Mouse (Mus musculus) heart, postnatal 0 days (tissue): ENCODE data around the gene Vmn1r218. TPM values are rescaled to one million over a fixed set of nuclear protein-coding genes. Genes with fewer than 3 reads are reported as not detected.
"Not testable (repeated sequence)": the region's sequence is repeated elsewhere in the genome, so short reads cannot be mapped to it uniquely, and the experiment has no call there.

ENCODE experiments used
- ATAC-seq: fragments of 200-750 bp; cut with Nextera tagmentation; 2 replicates; pipeline ENCODE4 v1.8.0; 2017; ENCODE audit warnings: low read depth, moderate number of reproducible peaks, moderate library complexity; ENCODE audit not compliant: insufficient read depth
- DNase-seq: peaks from one replicate; pipeline ENCODE4 v3.0.0-alpha.2; 2016; ENCODE audit warnings: low spot score
- H3K27ac ChIP-seq: fragments of 300-500 bp; sonication (generic); 2 replicates; pipeline ENCODE4 v1.5.1; 2014; ENCODE audit warnings: low read depth, mild to moderate bottlenecking
- H3K27me3 ChIP-seq: fragments of 300-500 bp; sonication (generic); 2 replicates; pipeline ENCODE4 v1.6.1; 2014; ENCODE audit warnings: low read length, mixed read lengths; ENCODE audit not compliant: control insufficient read depth, insufficient read depth
- H3K36me3 ChIP-seq: fragments of 300-500 bp; sonication (generic); replicated peaks from 2 replicates; pipeline ENCODE4 v1.6.1; 2014; ENCODE audit warnings: low read length, mixed read lengths; ENCODE audit not compliant: control insufficient read depth, insufficient read depth
- H3K4me1 ChIP-seq: fragments of 300-500 bp; sonication (generic); 2 replicates; pipeline ENCODE4 v1.6.1; 2014; ENCODE audit warnings: antibody characterized with exemption; ENCODE audit not compliant: control insufficient read depth, insufficient read depth
- H3K4me2 ChIP-seq: fragments of 300-500 bp; sonication (generic); 2 replicates; pipeline ENCODE4 v1.6.1; 2014; ENCODE audit warnings: low read depth, mild to moderate bottlenecking, low read length, moderate library complexity
- H3K4me3 ChIP-seq: fragments of 300-500 bp; sonication (generic); 2 replicates; pipeline ENCODE4 v1.5.1; 2014; ENCODE audit warnings: low read depth, low read length
- H3K9ac ChIP-seq: fragments of 300-500 bp; sonication (generic); replicated peaks from 2 replicates; pipeline ENCODE4 v1.6.1; 2014; ENCODE audit warnings: low read depth, low read length, mixed read lengths
- H3K9me3 ChIP-seq: fragments of 300-500 bp; sonication (generic); replicated peaks from 2 replicates; pipeline ENCODE4 v1.6.1; 2016; ENCODE audit warnings: low read length; ENCODE audit not compliant: control insufficient read depth
- CTCF ChIP-seq: IDR thresholded peaks from 2 replicates; pipeline ENCODE4 v1.5.1; 2016; ENCODE audit warnings: antibody characterized with exemption, control low read depth, low read depth
- EP300 ChIP-seq: IDR thresholded peaks from 2 replicates; pipeline ENCODE4 v1.6.1; 2016; ENCODE audit warnings: antibody characterized with exemption, low read depth
- WGBS: fragments of 180-500 bp; shearing (Covaris S2); extraction: QIAGEN DNeasy Blood & Tissue Kit; methylation state at CpG from one replicate; pipeline ENCODE4 v1.1.7; 2014; 5-methylcytosine and 5-hydroxymethylcytosine counted together
- polyA plus RNA-seq: library from polyadenylated mRNA; unstranded; fragments of >200 nt; fragmentation: Nextera tagmentation; extraction: Ambion mirVana; gene quantifications from 2 replicates; pipeline ENCODE4 v1.2.1, GENCODE M21; 2015
- total RNA-seq: library from RNA; depleted of rRNA; stranded (reverse); fragments of >200 nt; gene quantifications from 2 replicates; pipeline ENCODE4 v1.2.3, GENCODE M21; 2014; ENCODE audit warnings: low replicate concordance; rRNA removed

The Vmn1r218 gene
- total RNA-seq (not detected in 2 replicates), polyA plus RNA-seq (not detected in 2 replicates)

GRCm38 (mm10) chr13:23133099-23133498, at the start of gene Vmn1r218:
Gene Vmn1r218, plus strand, starts transcription at chr13:23133155.
- WGBS = 59% methylated on average over 3 of the region's 3 CpGs
- ATAC-seq = no peak
- Histone ChIP-seq H3K4me3 (no peak within 1 kb of the TSS), H3K27ac (no peak within 1 kb of the TSS), H3K36me3 (no peaks in the 10 kb centered on the region), H3K27me3 (no peaks in the 10 kb centered on the region), H3K9me3 (no peaks in the 10 kb centered on the region), H3K4me1 (no peaks in the 10 kb centered on the region), H3K9ac (no peak within 1 kb of the TSS), H3K4me2 (no peak within 1 kb of the TSS)
- TF ChIP-seq EP300 (no peak), CTCF (no peak)
- no peak for DNase-seq

DNA sequence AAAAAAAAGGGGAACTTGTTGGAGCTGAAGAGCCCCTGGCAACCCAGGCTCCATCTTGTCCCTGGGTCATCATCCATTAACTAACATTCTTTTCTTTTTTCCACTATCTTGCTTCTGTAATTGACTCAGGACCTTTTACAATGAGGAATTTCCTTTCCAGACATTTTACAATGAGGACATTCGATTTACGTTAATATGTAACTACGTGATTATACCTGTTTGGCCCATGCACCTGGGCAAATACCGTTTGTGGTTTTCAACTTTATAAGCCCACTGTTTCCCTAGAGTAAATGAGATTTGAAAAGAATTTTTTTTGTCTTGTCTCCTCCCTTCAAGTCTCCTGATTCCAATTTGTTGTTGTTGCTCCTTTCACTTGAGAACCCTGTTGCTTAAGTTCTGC, 38.6 kb upstream of the Vmn1r218 start:
- 85% methylated on average over 4 of the region's 4 CpGs for WGBS

DNA sequence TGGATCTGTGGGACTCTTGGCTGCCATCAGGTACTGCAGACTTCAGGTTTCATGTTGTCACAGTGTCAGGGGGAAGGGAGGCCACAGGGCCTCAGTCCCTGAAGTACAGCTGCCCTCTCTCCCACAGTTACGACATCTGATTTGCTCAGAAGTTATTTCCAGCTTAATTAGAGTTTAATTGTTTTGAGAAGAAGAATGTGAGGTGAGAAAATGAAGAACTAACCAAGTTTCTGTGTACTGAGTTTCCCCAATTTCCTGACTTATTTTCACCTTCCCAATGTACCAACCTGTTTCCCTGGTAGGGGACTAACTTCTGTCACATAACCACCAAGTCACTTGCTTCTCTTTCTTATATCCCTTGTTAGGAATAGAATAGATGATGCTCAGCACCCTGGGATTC, 14.8 kb upstream of the Vmn1r218 start, which contains the start of gene Vmn1r217:
TSS of gene Vmn1r217 (minus strand) at position 101 of the 400 bp plus-strand sequence.
- H3K27me3 ChIP-seq, H3K4me1 ChIP-seq, H3K4me2 ChIP-seq, H3K27ac ChIP-seq, DNase-seq, H3K36me3 ChIP-seq, ATAC-seq, H3K4me3 ChIP-seq, H3K9me3 ChIP-seq, H3K9ac ChIP-seq: not testable (repeated sequence)
- 76% methylated on average over 1 of the region's 1 CpGs for WGBS

More for the DNA sequence above, 38.6 kb upstream of the Vmn1r218 start:
- Histone ChIP-seq H3K9ac (no peak overlapping the region), H3K27ac (no peak overlapping the region), H3K9me3 (no peaks in the 10 kb centered on the region), H3K4me3 (no peak overlapping the region), H3K27me3 (no peaks in the 10 kb centered on the region), H3K4me2 (no peak overlapping the region), H3K4me1 (no peaks in the 10 kb centered on the region), H3K36me3 (no peaks in the 10 kb centered on the region)
- DNase-seq = no peak
- TF ChIP-seq CTCF (no peak), EP300 (no peak)
- ATAC-seq = no peak

- Histone ChIP-seq H3K27me3 (no peaks in the 10 kb centered on the region), H3K9me3 (no peaks in the 10 kb centered on the region), H3K4me3 (no peak overlapping the region), H3K27ac (no peak overlapping the region), H3K4me1 (no peaks in the 10 kb centered on the region), H3K4me2 (no peak overlapping the region), H3K9ac (no peak overlapping the region), H3K36me3 (no peaks in the 10 kb centered on the region)
- ATAC-seq = no peak
- TF ChIP-seq EP300 = no peak
- TF ChIP-seq CTCF = no peak
- no peak for DNase-seq
- WGBS = 83% methylated on average over 2 of the region's 2 CpGs
Measured at GRCm38 (mm10) chr13:23120611-23121010, 12.3 kb upstream of the Vmn1r218 start.

DNA sequence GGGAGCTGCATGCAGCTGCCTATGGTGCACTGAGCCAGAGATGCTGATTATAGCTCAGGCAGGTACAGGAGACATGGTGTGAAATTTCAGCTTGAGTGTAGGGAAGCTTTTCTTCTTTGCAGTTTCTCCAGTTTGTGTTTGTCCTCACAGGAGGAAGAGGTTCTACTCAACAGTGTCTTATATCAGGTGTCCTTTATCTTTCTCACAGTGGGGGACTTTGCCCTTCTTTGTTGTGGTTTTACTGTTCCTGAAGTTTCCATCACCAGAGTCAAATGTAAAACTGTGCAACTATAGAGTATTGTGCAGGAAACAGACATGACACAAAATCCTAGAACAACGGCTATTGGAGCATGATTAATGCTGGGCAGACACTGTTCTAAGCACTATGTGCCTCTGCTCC, 546 bp downstream of the Vmn1r218 start:
- no peaks in the 10 kb centered on the region for H3K36me3 ChIP-seq
- no peak overlapping the region for H3K9ac ChIP-seq
- TF ChIP-seq EP300 = no peak
- no peak for TF ChIP-seq CTCF
- H3K9me3 ChIP-seq = no peaks in the 10 kb centered on the region
- H3K27me3 ChIP-seq = no peaks in the 10 kb centered on the region
- H3K4me2 ChIP-seq = no peak overlapping the region
- H3K4me3 ChIP-seq = no peak overlapping the region
- ATAC-seq = no peak
- WGBS = 66% methylated on average over 1 of the region's 1 CpGs
- H3K27ac ChIP-seq = no peak overlapping the region
- no peaks in the 10 kb centered on the region for H3K4me1 ChIP-seq
- no peak for DNase-seq

DNA sequence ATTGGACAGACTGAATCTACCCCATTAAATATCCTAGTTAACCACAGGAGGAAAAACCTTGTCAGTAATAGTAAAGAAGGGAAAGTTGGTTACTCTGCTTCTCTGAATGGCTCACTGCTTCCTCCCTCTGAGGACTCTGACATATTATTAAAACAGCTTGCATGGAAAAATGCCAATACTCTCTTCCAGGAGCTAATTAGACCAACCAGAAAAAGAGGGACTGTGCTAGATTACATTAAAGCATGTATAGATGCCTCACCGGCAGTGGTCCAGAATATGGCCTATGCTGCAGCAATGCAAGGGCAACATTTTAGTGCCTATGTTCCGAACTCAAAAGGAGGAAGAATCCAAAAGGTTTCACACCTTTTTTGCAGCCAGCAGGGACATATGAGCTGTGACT, 5.9 kb downstream of the Vmn1r218 start:
- H3K9ac ChIP-seq = no peak overlapping the region
- H3K4me3 ChIP-seq = no peak overlapping the region
- no peaks in the 10 kb centered on the region for H3K27me3 ChIP-seq
- no peaks in the 10 kb centered on the region for H3K9me3 ChIP-seq
- no peaks in the 10 kb centered on the region for H3K4me1 ChIP-seq
- H3K36me3 ChIP-seq = no peaks in the 10 kb centered on the region
- DNase-seq = no peak
- H3K27ac ChIP-seq = no peak overlapping the region
- H3K4me2 ChIP-seq = no peak overlapping the region
- TF ChIP-seq CTCF (no peak), EP300 (no peak)
- ATAC-seq = no peak
- 79% methylated on average over 2 of the region's 2 CpGs for WGBS
